Mouse (Mus musculus) heart, adult 2 months (tissue): Measurements from ENCODE around the gene Irgm2. TPM values are rescaled to one million over a fixed set of nuclear protein-coding genes. Genes with fewer than 3 reads are reported as not detected.

ENCODE experiments used
- DNase-seq, 2 experiments: peaks; one replicate each; pipeline ENCODE4 v3.0.0; 2021
- H3K27ac ChIP-seq: fragments of 200-600 bp; 2 replicates; pipeline ENCODE4 v1.8.1; 2022
- H3K27me3 ChIP-seq: fragments of 200-500 bp; 2 replicates; pipeline ENCODE4 v1.6.1; 2012; ENCODE audit warnings: mild to moderate bottlenecking, low read length, inconsistent platforms, mixed read lengths; ENCODE audit not compliant: control insufficient read depth, insufficient read depth
- H3K36me3 ChIP-seq: fragments of 200-500 bp; 2 replicates; pipeline ENCODE4 v1.6.1; 2012; ENCODE audit warnings: low read length, inconsistent platforms; ENCODE audit not compliant: control insufficient read depth, insufficient read depth
- H3K4me1 ChIP-seq: fragments of 200-500 bp; 2 replicates; pipeline ENCODE4 v1.6.1; 2011; ENCODE audit warnings: low read length; ENCODE audit not compliant: control insufficient read depth, insufficient read depth
- H3K4me3 ChIP-seq: fragments of 200-600 bp; 2 replicates; pipeline ENCODE4 v1.8.1; 2022
- H3K79me2 ChIP-seq: fragments of 200-500 bp; replicated peaks from 2 replicates; pipeline ENCODE4 v1.6.1; 2012; ENCODE audit warnings: mild to moderate bottlenecking, inconsistent platforms, low read length, moderate library complexity, mixed read lengths; ENCODE audit not compliant: control insufficient read depth, insufficient read depth
- H3K9ac ChIP-seq: fragments of 200-500 bp; 2 replicates; pipeline ENCODE4 v1.6.1; 2012; ENCODE audit warnings: low read depth, mild to moderate bottlenecking, control low read depth, inconsistent platforms, low read length, mixed read lengths
- CTCF ChIP-seq: fragments of 200-600 bp; IDR thresholded peaks from 2 replicates; pipeline ENCODE4 v1.8.1; 2022; ENCODE audit warnings: antibody characterized with exemption, mild to moderate bottlenecking, moderate library complexity
- EP300 ChIP-seq: fragments of 200-500 bp; IDR thresholded peaks from 2 replicates; pipeline ENCODE4 v1.6.1; 2011; ENCODE audit warnings: low read depth, low read length, control low read depth; ENCODE audit not compliant: insufficient read depth
- POLR2A ChIP-seq: fragments of 200-500 bp; IDR thresholded peaks from 2 replicates; pipeline ENCODE4 v1.6.1; 2011; ENCODE audit warnings: mild to moderate bottlenecking, low read depth, low read length, control low read depth; ENCODE audit not compliant: insufficient read depth
- WGBS: fragments of 180-500 bp; shearing (Covaris S2); methylation state at CpG from one replicate; pipeline ENCODE4 v1.1.7; 2018; 5-methylcytosine and 5-hydroxymethylcytosine counted together
- intact Hi-C: fragments of 180-260 bp; cut with DNase I; formaldehyde crosslinking; loops from one replicate; pipeline ENCODE4 v1.15.1; 2025
- polyA plus RNA-seq: library from polyadenylated mRNA; depleted of rRNA; stranded (reverse); fragments of >200 nt; gene quantifications from 2 replicates; pipeline ENCODE4 v1.2.3, GENCODE M21; 2012; rRNA removed
- total RNA-seq, 2 experiments: library from RNA; stranded (reverse); gene quantifications; 2 replicates each; pipeline ENCODE4 v1.2.3; 2021

Irgm2 gene
- total and polyA plus RNA-seq, 3 experiments = 10.6 to 16.4 (median 11.9) TPM

- Histone ChIP-seq H3K36me3 (no peaks in the 10 kb centered on the region), H3K4me3 (no peak overlapping the region), H3K9ac (no peak overlapping the region), H3K79me2 (no peaks in the 10 kb centered on the region), H3K27ac (no peak overlapping the region), H3K4me1 (no peaks in the 10 kb centered on the region), H3K27me3 (no peaks in the 10 kb centered on the region; the same call in 1 of the 2 replicates)
- DNase-seq = no peak
- intact Hi-C loops = no loop called here
- TF ChIP-seq EP300 (no peak), POLR2A (no peak), CTCF (no peak)
- WGBS = 73% methylated on average over 4 of the region's 4 CpGs
These were observed 60.7 kb downstream of the Irgm2 start for GRCm38 (mm10) chr11:58260156-58260555.

GRCm38 (mm10) chr11:58261826-58262225 is 62.4 kb downstream of the Irgm2 start:
- Histone ChIP-seq H3K27ac (no peak overlapping the region), H3K36me3 (no peaks in the 10 kb centered on the region), H3K4me3 (no peak overlapping the region), H3K9ac (no peak overlapping the region), H3K27me3 (no peaks in the 10 kb centered on the region; the same call in 1 of the 2 replicates), H3K79me2 (no peaks in the 10 kb centered on the region), H3K4me1 (no peaks in the 10 kb centered on the region)
- TF ChIP-seq CTCF (no peak), EP300 (no peak), POLR2A (no peak)
- DNase-seq = no peak
- 83% methylated on average over 4 of the region's 4 CpGs for WGBS
- intact Hi-C loops = no loop called here

- H3K4me3 ChIP-seq = no peak overlapping the region
- H3K36me3 ChIP-seq = no peaks in the 10 kb centered on the region
- TF ChIP-seq CTCF = no peak
- TF ChIP-seq POLR2A = no peak
- TF ChIP-seq EP300 = no peak
- no peak for DNase-seq
- H3K9ac ChIP-seq = no peak overlapping the region
- H3K4me1 ChIP-seq = no peaks in the 10 kb centered on the region
- no peak overlapping the region for H3K27ac ChIP-seq
- no peaks in the 10 kb centered on the region; the same call in 1 of the 2 replicates for H3K27me3 ChIP-seq
- intact Hi-C loops = no loop called here
- 84% methylated on average over 3 of the region's 3 CpGs for WGBS
- H3K79me2 ChIP-seq = no peaks in the 10 kb centered on the region
These were observed 62.9 kb downstream of the Irgm2 start for GRCm38 (mm10) chr11:58262336-58262735.

- Histone ChIP-seq H3K4me3 (no peak overlapping the region), H3K36me3 (no peaks in the 10 kb centered on the region), H3K79me2 (no peaks in the 10 kb centered on the region), H3K9ac (no peak overlapping the region), H3K27ac (no peak overlapping the region), H3K4me1 (no peaks in the 10 kb centered on the region), H3K27me3 (no peaks in the 10 kb centered on the region; the same call in 1 of the 2 replicates)
- TF ChIP-seq POLR2A (no peak), CTCF (no peak), EP300 (no peak)
- DNase-seq = no peak
- WGBS = 74% methylated on average over 2 of the region's 2 CpGs
- intact Hi-C loops = no loop called here
These were observed 64.1 kb downstream of the Irgm2 start for GRCm38 (mm10) chr11:58263516-58263915.

- DNase-seq = no peak
- intact Hi-C loops = no loop called here
- Histone ChIP-seq H3K9ac (no peak overlapping the region), H3K79me2 (no peaks in the 10 kb centered on the region), H3K4me1 (no peaks in the 10 kb centered on the region), H3K36me3 (no peaks in the 10 kb centered on the region), H3K4me3 (no peak overlapping the region), H3K27ac (no peak overlapping the region), H3K27me3 (no peaks in the 10 kb centered on the region)
- TF ChIP-seq CTCF (no peak), POLR2A (no peak), EP300 (no peak)
- WGBS = 72% methylated on average over 9 of the region's 9 CpGs
These were observed 65.1 kb downstream of the Irgm2 start for GRCm38 (mm10) chr11:58264546-58264945.

DNA sequence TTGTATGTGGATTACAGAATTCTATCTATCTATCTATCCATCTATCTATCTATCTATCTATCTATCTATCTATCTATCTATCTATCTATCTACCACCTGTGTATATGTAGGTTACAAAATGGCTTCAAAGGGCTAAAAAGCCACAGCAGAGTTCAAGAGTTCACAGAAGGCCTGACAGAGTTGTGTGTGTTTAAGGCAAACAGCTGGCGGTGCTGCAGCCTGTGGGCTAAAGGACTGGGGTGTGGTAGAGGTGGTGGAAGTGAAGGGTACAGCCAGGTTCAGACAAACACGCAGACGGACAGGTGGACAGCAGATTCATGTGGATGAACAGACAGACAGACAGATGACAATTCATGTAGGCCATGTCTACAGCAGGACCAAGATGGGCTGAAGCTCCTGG is 68.9 kb downstream of the Irgm2 start:
- TF ChIP-seq CTCF = no peak
- TF ChIP-seq POLR2A = no peak
- no peak for TF ChIP-seq EP300
- WGBS = 81% methylated on average over 3 of the region's 3 CpGs
- no peaks in the 10 kb centered on the region for H3K79me2 ChIP-seq
- intact Hi-C loops = no loop called here
- no peak overlapping the region for H3K9ac ChIP-seq
- no peak overlapping the region for H3K27ac ChIP-seq
- 0 out of 2 replicates have a peak, but pooled peaks cover 1% of the 10 kb centered on the region for H3K27me3 ChIP-seq
- DNase-seq = no peak
- H3K4me3 ChIP-seq = no peak overlapping the region
- no peaks in the 10 kb centered on the region for H3K4me1 ChIP-seq
- H3K36me3 ChIP-seq = no peaks in the 10 kb centered on the region

Other genes starting within 250 kb of the Irgm2 start
- gene Larp1, start 190.6 kb upstream of the Irgm2 start, total RNA-seq = 10 to 100 TPM; 57.4 to 63.4 TPM
- 26.5 and 35.7 TPM in 2 replicates for gene Larp1, start 190.6 kb upstream of the Irgm2 start, polyA plus RNA-seq
- not detected for gene Gm12248, start 106.5 kb upstream of the Irgm2 start, total RNA-seq
- 0.44 TPM in 1 of 2 replicates, not detected in the other for gene Gm12248, start 106.5 kb upstream of the Irgm2 start, polyA plus RNA-seq
- gene Cnot8, start 95.5 kb upstream of the Irgm2 start, total RNA-seq = 10 to 100 TPM; 35.5 to 36.4 TPM
- gene Cnot8, start 95.5 kb upstream of the Irgm2 start, polyA plus RNA-seq = 43.0 and 76.2 TPM in 2 replicates
- 1 to 10 TPM; 9.1 to 9.3 TPM for gene Gemin5, start 31.1 kb upstream of the Irgm2 start, total RNA-seq
- gene Gemin5, start 31.1 kb upstream of the Irgm2 start, polyA plus RNA-seq = 3.2 and 4.7 TPM in 2 replicates
- 10 to 100 TPM; 50.7 to 53.9 TPM for gene Mrpl22, start 28.0 kb upstream of the Irgm2 start, total RNA-seq
- gene Mrpl22, start 28.0 kb upstream of the Irgm2 start, polyA plus RNA-seq = 48.4 and 48.6 TPM in 2 replicates
- 10 to 100 TPM in 1 of 2 experiments, 1 to 10 TPM in 1; 9.3 to 12.4 TPM for gene Igtp, start 62 bp upstream of the Irgm2 start, total RNA-seq
- 14.1 and 16.4 TPM in 2 replicates for gene Igtp, start 62 bp upstream of the Irgm2 start, polyA plus RNA-seq
- gene 4930438A08Rik, start 75.2 kb downstream of the Irgm2 start, total RNA-seq = not detected
- gene 4930438A08Rik, start 75.2 kb downstream of the Irgm2 start, polyA plus RNA-seq = not detected in 2 replicates
- gene Zfp692, start 107.5 kb downstream of the Irgm2 start, total RNA-seq = 1 to 10 TPM; 3.1 to 4.4 TPM
- gene Zfp692, start 107.5 kb downstream of the Irgm2 start, polyA plus RNA-seq = 9.8 and 11.3 TPM in 2 replicates
- 10 to 100 TPM; 41.9 to 48.7 TPM for gene Zfp672, start 130.7 kb downstream of the Irgm2 start, total RNA-seq
- gene Zfp672, start 130.7 kb downstream of the Irgm2 start, polyA plus RNA-seq = 33.8 and 38.4 TPM in 2 replicates
- 10 to 100 TPM; 28.4 to 33.9 TPM for gene Sh3bp5l, start 131.1 kb downstream of the Irgm2 start, total RNA-seq
- 22.8 and 30.4 TPM in 2 replicates for gene Sh3bp5l, start 131.1 kb downstream of the Irgm2 start, polyA plus RNA-seq
- not detected for gene Lypd8, start 179.4 kb downstream of the Irgm2 start, total RNA-seq
- gene Lypd8, start 179.4 kb downstream of the Irgm2 start, polyA plus RNA-seq = 0.56 and 0.62 TPM in 2 replicates
- not detected for gene 1810065E05Rik, start 221.5 kb downstream of the Irgm2 start, total RNA-seq
- not detected in 2 replicates for gene 1810065E05Rik, start 221.5 kb downstream of the Irgm2 start, polyA plus RNA-seq
- not detected for gene Gm12253, start 232.9 kb downstream of the Irgm2 start, total RNA-seq
- not detected in 2 replicates for gene Gm12253, start 232.9 kb downstream of the Irgm2 start, polyA plus RNA-seq